Mouse (Mus musculus) G1E (cell line): ENCODE results near the gene Cfap299. TPM values are rescaled to one million over a fixed set of nuclear protein-coding genes. Genes with fewer than 3 reads are reported as not detected.

ENCODE experiments used
- ATAC-seq: 2 replicates; pipeline ENCODE4 v1.8.0; 2016; ENCODE audit warnings: mild to moderate bottlenecking; ENCODE audit not compliant: insufficient number of reproducible peaks, poor library complexity, low FRiP score, severe bottlenecking; ENCODE audit errors: extremely low read depth
- DNase-seq: peaks from one replicate; pipeline ENCODE4 v3.0.0; 2012; ENCODE audit warnings: low spot score
- H3K27me3 ChIP-seq: 2 replicates; pipeline ENCODE4 v1.6.1; 2012; ENCODE audit warnings: mild to moderate bottlenecking, low read length, inconsistent platforms; ENCODE audit not compliant: insufficient read depth
- H3K36me3 ChIP-seq: replicated peaks from 2 replicates; pipeline ENCODE3; 2012; ENCODE audit warnings: mild to moderate bottlenecking, inconsistent platforms
- H3K4me1 ChIP-seq: 2 replicates; pipeline ENCODE4 v1.6.1; 2012; ENCODE audit warnings: low read depth, low read length, inconsistent platforms, mixed read lengths; ENCODE audit not compliant: insufficient read depth
- H3K4me3 ChIP-seq: 2 replicates; pipeline ENCODE4 v1.5.1; 2012; ENCODE audit warnings: low read depth, mild to moderate bottlenecking, inconsistent platforms, low read length, moderate library complexity, mixed read lengths
- H3K9me3 ChIP-seq: replicated peaks from 2 replicates; pipeline ENCODE4 v1.6.1; 2012; ENCODE audit warnings: inconsistent platforms
- CTCF ChIP-seq: IDR thresholded peaks from 2 replicates; pipeline ENCODE4 v1.5.1; 2012; ENCODE audit warnings: low read depth, low read length, inconsistent platforms, mixed read lengths
- GATA1 ChIP-seq: IDR thresholded peaks from 2 replicates; pipeline ENCODE4 v1.6.1; 2012; ENCODE audit warnings: borderline replicate concordance, low read length, inconsistent platforms, mixed read lengths
- GATA2 ChIP-seq: IDR thresholded peaks from 2 replicates; pipeline ENCODE4 v1.6.1; 2012; ENCODE audit warnings: low read depth, low read length, inconsistent platforms, borderline replicate concordance
- POLR2AphosphoS5 ChIP-seq: IDR thresholded peaks from 2 replicates; pipeline ENCODE4 v1.6.1; 2012; ENCODE audit warnings: low read depth, low read length, inconsistent platforms; ENCODE audit not compliant: insufficient replicate concordance
- TAL1 ChIP-seq: conservative IDR thresholded peaks from 2 replicates; pipeline ENCODE4 v1.6.1; 2012; ENCODE audit warnings: low read depth, low read length, inconsistent platforms, mixed read lengths
- polyA plus RNA-seq: library from polyadenylated mRNA; stranded (reverse); fragments of >175 nt; gene quantifications from 2 replicates; pipeline ENCODE4 v1.2.3, GENCODE M21; 2012
- total RNA-seq, 2 experiments: library from RNA; stranded (forward) in 1 of 2; stranded (reverse) in 1 of 2; fragments of 200-1000 nt in 1 of 2; fragments of >200 nt in 1 of 2; fragmentation: Nextera tagmentation in 1 of 2; gene quantifications; 2 replicates each; pipeline ENCODE4 v1.2.3; 2014 to 2017

The Cfap299 gene
- total and polyA plus RNA-seq, 3 experiments = not detected

- peaks cover 15% of the 10 kb centered on the region for H3K9me3 ChIP-seq
- DNase-seq = no peak
Observed at GRCm38 (mm10) chr5:98552811-98553601, 223.9 kb downstream of the Cfap299 start.

GRCm38 (mm10) chr5:98561301-98561700, 232.2 kb downstream of the Cfap299 start:
- Histone ChIP-seq H3K9me3 (peaks cover 19% of the 10 kb centered on the region), H3K27me3 (no peaks in the 10 kb centered on the region), H3K36me3 (no peaks in the 10 kb centered on the region), H3K4me1 (no peaks in the 10 kb centered on the region), H3K4me3 (no peak overlapping the region)
- ATAC-seq (no peak), DNase-seq (no peak)
- TF ChIP-seq GATA2 (no peak), CTCF (no peak), POLR2AphosphoS5 (no peak), GATA1 (no peak), TAL1 (no peak)

More at GRCm38 (mm10) chr5:98552811-98553601, 223.9 kb downstream of the Cfap299 start:
- no peaks in the 10 kb centered on the region for H3K27me3 ChIP-seq
- no peak for ATAC-seq
- TF ChIP-seq POLR2AphosphoS5 (no peak), CTCF (no peak), GATA1 (no peak), GATA2 (no peak), TAL1 (no peak)
- no peak overlapping the region for H3K4me3 ChIP-seq
- H3K36me3 ChIP-seq = no peaks in the 10 kb centered on the region
- H3K4me1 ChIP-seq = no peaks in the 10 kb centered on the region

- TF ChIP-seq GATA1 (no peak), CTCF (no peak), TAL1 (no peak), GATA2 (no peak), POLR2AphosphoS5 (no peak)
- H3K4me1 ChIP-seq = no peaks in the 10 kb centered on the region
- H3K36me3 ChIP-seq = no peaks in the 10 kb centered on the region
- ATAC-seq (no peak), DNase-seq (no peak)
- H3K9me3 ChIP-seq = peaks cover 17% of the 10 kb centered on the region
- no peak overlapping the region for H3K4me3 ChIP-seq
- no peaks in the 10 kb centered on the region for H3K27me3 ChIP-seq
Observed at GRCm38 (mm10) chr5:98562806-98563205, 233.7 kb downstream of the Cfap299 start.

GRCm38 (mm10) chr5:98563801-98564200, 234.7 kb downstream of the Cfap299 start:
- no peak for TF ChIP-seq GATA1
- TF ChIP-seq GATA2 = no peak
- no peak for TF ChIP-seq TAL1
- no peak for TF ChIP-seq CTCF
- TF ChIP-seq POLR2AphosphoS5 = no peak
- peaks cover 17% of the 10 kb centered on the region for H3K9me3 ChIP-seq
- no peaks in the 10 kb centered on the region for H3K36me3 ChIP-seq
- ATAC-seq (no peak), DNase-seq (no peak)
- no peaks in the 10 kb centered on the region for H3K4me1 ChIP-seq
- H3K4me3 ChIP-seq = no peak overlapping the region
- no peaks in the 10 kb centered on the region for H3K27me3 ChIP-seq

GRCm38 (mm10) chr5:98566461-98567193, 237.5 kb downstream of the Cfap299 start:
- no peak overlapping the region for H3K4me3 ChIP-seq

GRCm38 (mm10) chr5:98568481-98568880, 239.4 kb downstream of the Cfap299 start:
- Histone ChIP-seq H3K27me3 (no peaks in the 10 kb centered on the region), H3K36me3 (no peaks in the 10 kb centered on the region), H3K4me1 (no peaks in the 10 kb centered on the region), H3K4me3 (no peak overlapping the region), H3K9me3 (peaks cover 10% of the 10 kb centered on the region)
- TF ChIP-seq TAL1 = no peak
- no peak for TF ChIP-seq GATA2
- TF ChIP-seq POLR2AphosphoS5 = no peak
- no peak for TF ChIP-seq GATA1
- no peak for TF ChIP-seq CTCF
- ATAC-seq = no peak
- DNase-seq = no peak

More at GRCm38 (mm10) chr5:98566461-98567193, 237.5 kb downstream of the Cfap299 start:
- DNase-seq (no peak), ATAC-seq (no peak)
- Histone ChIP-seq H3K36me3 (no peaks in the 10 kb centered on the region), H3K27me3 (no peaks in the 10 kb centered on the region), H3K9me3 (peaks cover 7% of the 10 kb centered on the region), H3K4me1 (no peaks in the 10 kb centered on the region)
- no peak for TF ChIP-seq CTCF
- no peak for TF ChIP-seq GATA1
- no peak for TF ChIP-seq TAL1
